8 mouse cellular contexts compared by ENCODE assay signal in genomic region chr11:117994250-117995057, GRCm38 (mm10). TPM values are rescaled to one million over a fixed set of nuclear protein-coding genes. Genes with fewer than 3 reads are reported as not detected.
DNase-seq lines count a peak whose midpoint lies in the region; ATAC-seq and TF ChIP-seq lines count a peak whose summit lies in the region.
"Had no signal": no experiment of that assay in that cellular context is flagged by ENCODE, and none has a peak within 500 bp of the region (broad histone marks: within the 10 kb centered on the region; RNA-seq: fewer than 3 reads in every experiment).

No protein-coding gene starts in this region.

- no peak for ATAC-seq in kidney, embryonic 15.5 days (replicated peaks; ENCODE audit: low FRiP score)
- ATAC-seq in stomach, embryonic 16.5 days (ENCODE audit: insufficient read depth, low FRiP score): peak; percentile 65; the same call in 1 of the 2 replicates

- TF ChIP-seq CTCF in heart, adult 2 months (IDR thresholded peaks at IDR 0.05): no peak

- H3K9ac ChIP-seq in heart, adult 2 months (ENCODE audit: low read depth, low read length): peak overlapping the region; percentile 20; the same call in 1 of the 2 replicates
- no peak overlapping the region for H3K9ac ChIP-seq in kidney, embryonic 15.5 days
- H3K9ac ChIP-seq in stomach, embryonic 16.5 days (ENCODE audit: low read length): peak overlapping the region; percentile 63

- H3K27me3 ChIP-seq in heart, adult 2 months (ENCODE audit: control insufficient read depth, insufficient read depth, low read length): no peaks in the 10 kb centered on the region
- no peaks in the 10 kb centered on the region for H3K27me3 ChIP-seq in kidney, embryonic 15.5 days
- no peaks in the 10 kb centered on the region for H3K27me3 ChIP-seq in stomach, embryonic 16.5 days (ENCODE audit: control insufficient read depth, insufficient read depth, low read length)

- H3K4me2 ChIP-seq in kidney, embryonic 15.5 days: peak overlapping the region; percentile 21; the same call in 1 of the 2 replicates
- H3K4me2 ChIP-seq in stomach, embryonic 16.5 days (ENCODE audit: low read depth, low read length): no peak overlapping the region; the same call in 1 of the 2 replicates

- H3K9me3 ChIP-seq in kidney, embryonic 15.5 days (replicated peaks): no peaks in the 10 kb centered on the region
- no peaks in the 10 kb centered on the region for H3K9me3 ChIP-seq in stomach, embryonic 16.5 days (replicated peaks; ENCODE audit: control insufficient read depth, low read length)

- DNase-seq in right cerebral cortex, postnatal 10 days (ENCODE audit: low spot score in 2 of 2): peak; percentile 51 to 58
- no peak for DNase-seq in right cerebral cortex, postnatal 25 days
- DNase-seq in heart, adult 2 months: peak in 1 of 2 experiments; percentile 55
- DNase-seq in adrenal gland, adult 2 months: no peak
- no peak for DNase-seq in layer of hippocampus, adult 8-10 months (ENCODE audit: low spot score in 2 of 2)
- DNase-seq: cerebellum, adult 9-11 months had no signal

- H3K4me3 ChIP-seq in heart, adult 2 months: no peak overlapping the region
- no peak overlapping the region for H3K4me3 ChIP-seq in kidney, embryonic 15.5 days (replicated peaks)
- H3K4me3 ChIP-seq in stomach, embryonic 16.5 days (replicated peaks; ENCODE audit: low read length): no peak overlapping the region

- H3K36me3 ChIP-seq in heart, adult 2 months (ENCODE audit: control insufficient read depth, insufficient read depth, low read length): no peaks in the 10 kb centered on the region; the same call in 1 of the 2 replicates
- H3K36me3 ChIP-seq in kidney, embryonic 15.5 days: peaks cover 14% of the 10 kb centered on the region
- H3K36me3 ChIP-seq in stomach, embryonic 16.5 days (ENCODE audit: control insufficient read depth, insufficient read depth, low read length): no peaks in the 10 kb centered on the region

- H3K79me2 ChIP-seq in heart, adult 2 months (replicated peaks; ENCODE audit: control insufficient read depth, insufficient read depth, low read length): peaks cover 1% of the 10 kb centered on the region; the same call in 1 of the 2 replicates

- 26% methylated on average over 9 of the region's 9 CpGs for WGBS in heart, adult 2 months
- 47% methylated on average over 9 of the region's 9 CpGs for WGBS in kidney, embryonic 15.5 days
- 44% methylated on average over 9 of the region's 9 CpGs for WGBS in stomach, embryonic 16.5 days

- no peak for TF ChIP-seq POLR2A in heart, adult 2 months (IDR thresholded peaks at IDR 0.05; ENCODE audit: insufficient read depth, low read depth, low read length)

- H3K27ac ChIP-seq in heart, adult 2 months: peak overlapping the region; percentile 64
- H3K27ac ChIP-seq in kidney, embryonic 15.5 days: peak overlapping the region; percentile 80
- H3K27ac ChIP-seq in stomach, embryonic 16.5 days (ENCODE audit: low read length): peak overlapping the region; percentile 90

- peaks cover 37% of the 10 kb centered on the region for H3K4me1 ChIP-seq in heart, adult 2 months (ENCODE audit: control insufficient read depth, insufficient read depth, low read length)
- peaks cover 64% of the 10 kb centered on the region for H3K4me1 ChIP-seq in kidney, embryonic 15.5 days
- H3K4me1 ChIP-seq in stomach, embryonic 16.5 days (ENCODE audit: control insufficient read depth, insufficient read depth, low read length): peaks cover 62% of the 10 kb centered on the region

- no peak for TF ChIP-seq EP300 in heart, adult 2 months (IDR thresholded peaks at IDR 0.05; ENCODE audit: insufficient read depth, low read depth, low read length)

- intact Hi-C loops in heart, adult 2 months (cut with DNase I): no loop called here

RNA-seq across cellular contexts. Expression of gene Pgs1, which starts 8.4 kb away (rescaled TPM):
- 10 to 100 TPM; 17.9 to 18.1 TPM for total RNA-seq in heart, adult 2 months (2021)
- 21.8 and 26.5 TPM in 2 replicates for polyA plus RNA-seq in heart, adult 2 months (2012; rRNA removed)
- 34.1 and 38.9 TPM in 2 replicates for polyA plus RNA-seq in kidney, embryonic 15.5 days (2015; fragmentation: Nextera tagmentation; extraction: Ambion mirVana)
- 32.1 and 37.1 TPM in 2 replicates for polyA plus RNA-seq in stomach, embryonic 16.5 days (2015; fragmentation: Nextera tagmentation; extraction: Ambion mirVana)
- 10 to 100 TPM; 53.9 to 54.5 TPM for total RNA-seq in adrenal gland, adult 2 months (2021)
- polyA plus RNA-seq in adrenal gland, adult 2 months (2012; rRNA removed): 99.4 and 165 TPM in 2 replicates
- 10 to 100 TPM; 71.3 to 80.4 (median 78.8) TPM for total RNA-seq in layer of hippocampus, adult 8-10 months (2022)

RNA-seq across cellular contexts. Expression of gene Socs3, which starts 24.6 kb away (rescaled TPM):
- 1 to 10 TPM; 2.8 to 4.5 TPM for total RNA-seq in heart, adult 2 months (2021)
- 3.7 and 4.4 TPM in 2 replicates for polyA plus RNA-seq in heart, adult 2 months (2012; rRNA removed)
- 14.1 and 15.2 TPM in 2 replicates for polyA plus RNA-seq in kidney, embryonic 15.5 days (2015; fragmentation: Nextera tagmentation; extraction: Ambion mirVana)
- 16.1 and 17.4 TPM in 2 replicates for polyA plus RNA-seq in stomach, embryonic 16.5 days (2015; fragmentation: Nextera tagmentation; extraction: Ambion mirVana)
- total RNA-seq in adrenal gland, adult 2 months (2021): 1 to 10 TPM; 3.2 to 6.9 TPM
- 14.1 and 14.8 TPM in 2 replicates for polyA plus RNA-seq in adrenal gland, adult 2 months (2012; rRNA removed)
- 1 to 10 TPM in 3 of 4 experiments, under 1 TPM in 1; 0.81 to 7.9 (median 3.3) TPM for total RNA-seq in layer of hippocampus, adult 8-10 months (2022)

Comparison
In these comparisons a context has a peak if more than half of its experiments do, and no peak if none do; other contexts are left out.
1. DNase-seq: peak in right cerebral cortex, postnatal 10 days (2 of 2); none in right cerebral cortex, postnatal 25 days (single experiment), adrenal gland, adult 2 months (single experiment) and layer of hippocampus, adult 8-10 months (0 of 2).
2. Peak in every context shown above with its lines, with median percentiles within 50 percentile points of each other: H3K27ac ChIP-seq.